Mouse (Mus musculus): Measurements from ENCODE around the gene Tnfsfm13. TPM values are rescaled to one million over a fixed set of nuclear protein-coding genes. Genes with fewer than 3 reads are reported as not detected.
"Not testable (repeated sequence)": the region's sequence is repeated elsewhere in the genome, so short reads cannot be mapped to it uniquely, and the experiment has no call there.

Gene Tnfsfm13
- polyA plus RNA-seq, 1 experiment from 2014 or later, result 1.8 TPM

DNA sequence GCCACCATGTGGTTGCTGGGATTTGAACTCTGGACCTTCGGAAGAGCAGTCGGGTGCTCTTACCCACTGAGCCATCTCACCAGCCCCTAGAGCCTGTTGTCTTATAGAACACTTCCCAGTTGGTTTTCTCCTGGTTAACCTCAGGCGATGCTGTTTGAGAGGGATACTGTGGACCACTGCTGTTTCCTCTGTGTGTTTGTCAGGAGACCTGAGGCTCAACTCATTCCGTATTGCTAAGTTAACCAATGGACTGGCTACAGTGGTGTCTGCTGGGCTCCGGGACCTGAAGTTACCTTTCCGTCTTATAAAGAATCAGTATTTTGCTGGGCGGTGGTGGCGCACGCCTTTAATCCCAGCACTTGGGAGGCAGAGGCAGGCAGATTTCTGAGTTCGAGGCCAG is 7.0 kb upstream of the Tnfsfm13 start:
- H3K27me3 ChIP-seq (replicated peaks); H3K9me3 ChIP-seq; H3K27ac ChIP-seq; H3K4me3 ChIP-seq; H3K9ac ChIP-seq; H3K4me1 ChIP-seq; ATAC-seq (replicated peaks); H3K36me3 ChIP-seq (replicated peaks); H3K4me2 ChIP-seq: not testable (repeated sequence)
- WGBS, result 92% methylated on average over 10 of the region's 10 CpGs

DNA sequence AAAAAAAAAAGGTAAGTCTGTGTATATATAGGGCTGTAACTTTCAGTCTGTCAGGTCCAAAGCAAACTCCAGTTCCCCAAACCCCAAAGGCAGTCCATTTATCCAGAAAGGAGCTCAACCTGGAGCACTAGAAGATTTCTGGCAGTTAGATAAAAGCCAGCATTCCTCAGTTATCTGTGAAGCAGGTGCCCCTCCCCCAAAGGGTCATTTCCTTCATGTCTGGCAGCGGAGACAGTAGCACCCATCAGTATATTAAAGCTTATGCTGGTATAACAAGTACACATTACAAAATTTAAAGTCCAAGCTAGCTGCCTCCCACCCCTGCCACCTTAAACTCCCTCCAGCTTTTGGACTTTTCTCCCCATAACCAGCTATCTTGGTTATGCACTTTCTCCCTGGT is 3.7 kb upstream of the Tnfsfm13 start:
- WGBS, result 73% methylated on average over 1 of the region's 1 CpGs
- Histone ChIP-seq H3K27me3 (replicated peaks) (no peaks in the 10 kb centered on the region), H3K36me3 (replicated peaks) (no peaks in the 10 kb centered on the region), H3K9ac (no peak overlapping the region), H3K4me3 (no peak overlapping the region), H3K27ac (no peak overlapping the region), H3K4me2 (no peak overlapping the region), H3K9me3 (no peaks in the 10 kb centered on the region), H3K4me1 (peaks cover 11% of the 10 kb centered on the region)
- ATAC-seq (replicated peaks), result no peak

DNA sequence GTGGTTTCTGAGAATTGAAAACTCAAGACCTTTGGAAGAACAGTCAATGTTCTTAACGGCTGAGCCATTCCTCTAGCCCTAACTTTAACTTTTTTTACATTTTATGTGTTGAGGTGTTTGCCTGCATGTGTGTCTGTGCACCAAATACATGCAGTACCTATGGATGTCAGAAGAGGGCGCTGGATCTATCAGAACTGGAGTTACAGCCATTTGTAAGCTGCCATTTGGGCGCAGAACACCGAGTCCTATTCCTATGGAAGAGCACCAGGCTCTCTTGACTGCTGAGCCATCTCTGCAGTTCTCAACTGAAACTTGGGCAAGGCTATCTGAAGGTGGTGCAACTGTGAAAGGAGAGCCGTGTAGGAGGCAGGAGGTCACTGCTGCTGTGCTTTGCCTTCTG is 2.7 kb upstream of the Tnfsfm13 start:
- ATAC-seq (replicated peaks), result no peak
- H3K36me3 ChIP-seq (replicated peaks), result no peaks in the 10 kb centered on the region
- WGBS, result 74% methylated on average over 5 of the region's 5 CpGs

DNA sequence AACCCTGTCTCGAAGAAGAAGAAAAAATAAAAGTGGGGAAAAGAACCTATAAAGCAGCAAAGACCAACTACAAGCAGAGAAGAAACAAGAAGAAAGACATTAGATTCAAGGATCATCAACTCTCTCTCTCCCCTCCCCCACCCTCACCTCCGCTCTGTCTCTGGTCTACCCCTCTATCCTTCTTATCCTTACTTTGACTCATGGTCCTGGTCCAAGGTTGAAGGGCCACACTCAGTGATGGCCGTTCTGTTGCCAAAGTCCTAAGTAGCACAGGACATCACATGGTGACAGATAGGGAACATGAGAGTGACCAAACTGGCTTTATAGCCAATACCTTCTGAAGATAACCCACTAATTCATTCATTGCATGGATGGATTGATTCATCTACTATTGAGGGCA is 1.5 kb upstream of the Tnfsfm13 start:
- Histone ChIP-seq H3K9ac (no peak overlapping the region), H3K4me2 (no peak overlapping the region), H3K36me3 (replicated peaks) (no peaks in the 10 kb centered on the region), H3K27me3 (replicated peaks) (no peaks in the 10 kb centered on the region), H3K27ac (no peak overlapping the region), H3K9me3 (no peaks in the 10 kb centered on the region), H3K4me1 (peaks cover 11% of the 10 kb centered on the region), H3K4me3 (no peak overlapping the region)
- ATAC-seq (replicated peaks), result no peak
- 94% methylated on average over 3 of the region's 3 CpGs for WGBS

More for the DNA sequence above, 2.7 kb upstream of the Tnfsfm13 start:
- no peaks in the 10 kb centered on the region for H3K9me3 ChIP-seq
- H3K4me1 ChIP-seq, result peaks cover 11% of the 10 kb centered on the region
- H3K27ac ChIP-seq, result no peak overlapping the region
- no peaks in the 10 kb centered on the region for H3K27me3 ChIP-seq (replicated peaks)
- H3K9ac ChIP-seq, result no peak overlapping the region
- H3K4me3 ChIP-seq, result no peak overlapping the region
- H3K4me2 ChIP-seq, result no peak overlapping the region

DNA sequence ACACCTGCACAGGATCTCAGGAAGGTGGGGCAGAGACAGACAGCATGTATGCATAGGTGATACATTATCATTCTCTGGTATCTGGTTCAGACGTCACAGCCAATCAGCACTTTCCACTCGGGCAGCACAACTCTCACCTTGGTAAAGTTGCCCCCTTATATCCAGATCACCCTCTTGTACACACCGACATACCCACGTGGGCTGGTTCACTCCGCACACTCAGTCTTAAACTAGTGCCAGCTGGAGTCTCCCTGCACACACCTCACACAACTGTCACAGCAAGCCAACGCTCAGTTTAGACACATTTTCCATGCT is 895 bp downstream of the Tnfsfm13 start:
- no peaks in the 10 kb centered on the region for H3K9me3 ChIP-seq
- 28% methylated on average over 6 of the region's 6 CpGs for WGBS
- no peak for ATAC-seq (replicated peaks)
- H3K27ac ChIP-seq, result no peak overlapping the region
- H3K4me1 ChIP-seq, result peaks cover 11% of the 10 kb centered on the region
- H3K4me3 ChIP-seq, result peak overlapping the region; percentile 41
- H3K9ac ChIP-seq, result peak overlapping the region; percentile 54; the same call in 1 of the 2 replicates
- H3K27me3 ChIP-seq (replicated peaks), result no peaks in the 10 kb centered on the region
- no peaks in the 10 kb centered on the region for H3K36me3 ChIP-seq (replicated peaks)
- peak overlapping the region; percentile 87 for H3K4me2 ChIP-seq

DNA sequence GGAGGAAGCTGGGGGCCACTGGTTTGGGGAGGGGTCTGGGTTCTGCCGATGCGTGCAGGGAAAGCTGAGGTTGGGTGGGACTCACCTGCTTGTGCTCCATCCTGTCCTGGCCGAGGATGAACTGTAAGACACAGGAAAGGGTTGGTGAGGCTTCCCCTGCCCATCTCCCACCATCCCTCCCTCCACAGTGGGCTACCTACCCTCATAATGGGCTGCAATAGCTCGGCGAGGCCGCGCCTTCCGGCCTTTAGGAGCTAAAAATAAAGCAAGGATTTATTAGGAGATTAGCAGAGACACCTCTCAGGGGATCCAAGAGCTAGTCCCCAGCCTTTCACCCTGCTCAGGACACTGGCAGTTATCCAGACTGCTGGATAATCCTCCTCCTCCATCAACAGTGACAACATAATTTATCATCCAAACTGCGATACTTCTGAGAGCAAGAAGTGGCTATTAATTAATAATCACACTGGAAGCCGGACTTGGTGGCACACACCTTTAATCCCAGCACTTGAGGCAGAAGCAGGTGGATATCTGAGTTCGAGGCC is 2.4 kb downstream of the Tnfsfm13 start:
- 46% methylated on average over 11 of the region's 11 CpGs for WGBS
- no peak for ATAC-seq (replicated peaks)
- no peaks in the 10 kb centered on the region for H3K9me3 ChIP-seq
- no peak overlapping the region for H3K27ac ChIP-seq
- no peak overlapping the region for H3K4me3 ChIP-seq
- H3K4me2 ChIP-seq, result no peak overlapping the region
- peaks cover 11% of the 10 kb centered on the region for H3K4me1 ChIP-seq
- H3K9ac ChIP-seq, result no peak overlapping the region
- no peaks in the 10 kb centered on the region for H3K27me3 ChIP-seq (replicated peaks)
- no peaks in the 10 kb centered on the region for H3K36me3 ChIP-seq (replicated peaks)

DNA sequence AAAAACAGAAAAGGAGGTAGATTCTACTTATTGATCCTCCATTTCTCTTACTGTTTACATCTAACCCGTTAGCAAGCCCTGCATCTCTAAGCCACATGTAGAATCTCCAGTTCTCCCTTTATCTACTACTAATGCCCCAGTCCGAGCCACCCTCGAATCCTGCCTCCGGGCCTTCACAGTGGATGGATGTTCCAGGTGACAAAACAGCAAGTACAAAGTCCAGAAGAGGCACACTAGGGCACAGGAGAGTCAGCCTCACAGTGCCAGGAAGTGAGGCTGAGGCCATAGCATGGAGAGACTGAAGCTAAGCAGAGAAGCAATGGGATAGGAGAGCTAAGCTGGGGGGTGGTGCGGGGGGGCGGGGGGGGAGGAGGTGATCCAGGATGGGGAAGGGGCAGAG is 3.0 kb downstream of the Tnfsfm13 start:
- no peaks in the 10 kb centered on the region for H3K36me3 ChIP-seq (replicated peaks)
- H3K9me3 ChIP-seq, result no peaks in the 10 kb centered on the region
- WGBS, result 79% methylated on average over 6 of the region's 6 CpGs
- H3K4me2 ChIP-seq, result no peak overlapping the region
- H3K4me1 ChIP-seq, result peaks cover 11% of the 10 kb centered on the region
- no peaks in the 10 kb centered on the region for H3K27me3 ChIP-seq (replicated peaks)
- H3K4me3 ChIP-seq, result no peak overlapping the region
- ATAC-seq (replicated peaks), result no peak
- no peak overlapping the region for H3K9ac ChIP-seq
- no peak overlapping the region for H3K27ac ChIP-seq

DNA sequence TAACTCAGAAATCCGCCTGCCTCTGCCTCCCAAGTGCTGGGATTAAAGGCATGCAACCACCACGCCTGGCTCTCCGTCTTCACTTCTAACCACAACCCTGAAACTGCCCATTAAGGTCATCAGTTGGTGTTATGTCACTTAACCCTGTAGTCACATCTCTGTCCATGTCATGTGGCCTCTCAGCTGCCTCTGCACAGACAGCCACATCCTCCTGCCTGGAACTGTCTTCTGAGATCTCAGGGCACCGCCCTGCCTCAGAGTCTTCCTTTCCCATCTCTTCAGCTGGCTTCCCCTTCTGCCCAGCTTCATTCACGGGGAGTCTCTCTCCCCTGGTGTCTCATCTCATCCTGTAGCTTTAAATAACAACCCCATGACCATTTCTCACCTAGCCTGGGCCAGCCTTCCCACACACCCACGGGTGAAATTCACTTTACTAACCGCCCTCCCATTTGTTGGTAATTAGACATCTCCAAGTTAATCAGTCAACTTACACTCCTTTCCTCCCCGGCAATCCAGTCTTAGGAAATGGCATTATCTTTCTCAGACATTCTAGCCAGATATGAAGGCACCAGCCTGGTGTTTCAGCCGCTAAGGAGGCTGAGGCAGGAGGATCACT is 3.6 kb downstream of the Tnfsfm13 start:
- H3K4me1 ChIP-seq, result peaks cover 11% of the 10 kb centered on the region
- no peak overlapping the region for H3K27ac ChIP-seq
- no peaks in the 10 kb centered on the region for H3K9me3 ChIP-seq
- H3K9ac ChIP-seq, result no peak overlapping the region
- no peak for ATAC-seq (replicated peaks)
- no peak overlapping the region for H3K4me2 ChIP-seq
- no peaks in the 10 kb centered on the region for H3K36me3 ChIP-seq (replicated peaks)
- 82% methylated on average over 9 of the region's 9 CpGs for WGBS
- no peak overlapping the region for H3K4me3 ChIP-seq
- H3K27me3 ChIP-seq (replicated peaks), result no peaks in the 10 kb centered on the region

DNA sequence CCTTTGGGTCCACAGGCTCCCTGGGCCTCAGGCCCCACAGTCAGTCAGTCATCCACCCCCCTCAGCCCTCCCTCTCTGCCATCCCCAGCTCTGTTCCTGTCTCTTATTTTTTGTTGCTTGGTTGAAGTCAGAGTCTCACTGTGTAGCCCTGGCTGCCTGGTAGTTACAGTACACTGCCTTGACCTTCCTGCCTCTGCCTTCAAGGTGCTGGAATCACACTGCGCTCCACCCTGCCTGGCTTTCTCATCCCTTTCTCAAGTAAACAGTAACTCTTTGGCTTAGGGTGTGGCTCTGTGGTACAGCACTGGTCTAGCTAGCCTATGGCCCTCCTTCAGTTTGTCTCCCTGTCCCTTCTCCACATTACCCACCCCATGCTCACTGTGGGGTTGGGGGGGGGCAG is 6.0 kb downstream of the Tnfsfm13 start:
- H3K9me3 ChIP-seq, result no peaks in the 10 kb centered on the region
- no peak overlapping the region for H3K27ac ChIP-seq
- no peaks in the 10 kb centered on the region for H3K36me3 ChIP-seq (replicated peaks)
- peaks cover 7% of the 10 kb centered on the region; the same call in 1 of the 2 replicates for H3K4me1 ChIP-seq
- H3K4me2 ChIP-seq, result no peak overlapping the region
- H3K27me3 ChIP-seq (replicated peaks), result 0 out of 2 replicates have a peak, but pooled peaks cover 3% of the 10 kb centered on the region
- 96% methylated on average over 1 of the region's 1 CpGs for WGBS
- no peak for ATAC-seq (replicated peaks)
- no peak overlapping the region for H3K4me3 ChIP-seq
- H3K9ac ChIP-seq, result no peak overlapping the region

DNA sequence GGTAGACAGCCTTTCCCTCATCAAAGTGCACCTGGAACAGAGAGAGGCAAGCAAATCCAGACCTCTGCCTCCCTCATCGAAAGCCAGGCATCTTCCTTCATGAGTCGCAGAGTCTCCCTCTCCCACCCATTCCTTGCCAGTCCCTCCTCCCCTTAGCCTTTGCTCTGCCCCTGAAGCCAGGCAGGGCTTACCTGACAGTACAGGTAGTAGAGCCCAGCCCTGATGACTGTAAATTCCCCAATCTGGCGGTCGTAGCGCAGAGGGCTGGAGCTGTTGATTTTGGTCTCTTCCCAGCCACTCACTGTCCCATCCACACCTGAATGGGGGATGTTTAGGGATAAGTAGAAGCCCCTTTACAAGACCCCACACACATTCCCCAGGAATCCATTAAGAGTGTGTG is 8.8 kb downstream of the Tnfsfm13 start:
- H3K9ac ChIP-seq, result no peak overlapping the region
- H3K27me3 ChIP-seq (replicated peaks), result 0 out of 2 replicates have a peak, but pooled peaks cover 3% of the 10 kb centered on the region
- H3K4me2 ChIP-seq, result no peak overlapping the region
- H3K4me3 ChIP-seq, result no peak overlapping the region
- no peak for ATAC-seq (replicated peaks)
- H3K9me3 ChIP-seq, result no peaks in the 10 kb centered on the region
- peaks cover 21% of the 10 kb centered on the region for H3K4me1 ChIP-seq
- H3K36me3 ChIP-seq (replicated peaks), result no peaks in the 10 kb centered on the region
- WGBS, result 58% methylated on average over 5 of the region's 5 CpGs
- H3K27ac ChIP-seq, result no peak overlapping the region

DNA sequence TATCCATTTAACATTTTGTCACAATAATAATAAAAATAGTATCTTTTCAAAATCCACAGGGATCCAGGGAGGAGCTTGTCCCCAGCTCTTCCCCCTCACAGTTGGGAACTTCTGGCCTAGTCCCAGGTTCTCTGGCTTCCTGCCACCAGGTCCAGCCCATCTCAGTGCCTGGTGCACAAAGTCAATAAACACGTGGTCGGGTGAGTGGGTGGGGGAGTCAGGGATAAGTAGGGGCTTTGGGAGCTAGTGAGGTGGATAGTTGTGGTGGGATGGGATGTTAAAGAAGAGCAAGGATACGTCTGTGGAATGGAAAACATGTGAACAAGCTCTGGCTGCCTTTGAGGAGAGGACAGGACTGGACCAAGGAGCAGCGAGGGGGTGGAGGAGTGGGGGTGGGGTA is 9.5 kb downstream of the Tnfsfm13 start:
- no peak overlapping the region for H3K9ac ChIP-seq
- H3K9me3 ChIP-seq, result no peaks in the 10 kb centered on the region
- 0 out of 2 replicates have a peak, but pooled peaks cover 3% of the 10 kb centered on the region for H3K27me3 ChIP-seq (replicated peaks)
- no peak overlapping the region for H3K4me3 ChIP-seq
- no peaks in the 10 kb centered on the region for H3K36me3 ChIP-seq (replicated peaks)
- no peak overlapping the region for H3K27ac ChIP-seq
- WGBS, result 12% methylated on average over 4 of the region's 4 CpGs
- H3K4me2 ChIP-seq, result no peak overlapping the region
- no peak for ATAC-seq (replicated peaks)
- H3K4me1 ChIP-seq, result peaks cover 21% of the 10 kb centered on the region

DNA sequence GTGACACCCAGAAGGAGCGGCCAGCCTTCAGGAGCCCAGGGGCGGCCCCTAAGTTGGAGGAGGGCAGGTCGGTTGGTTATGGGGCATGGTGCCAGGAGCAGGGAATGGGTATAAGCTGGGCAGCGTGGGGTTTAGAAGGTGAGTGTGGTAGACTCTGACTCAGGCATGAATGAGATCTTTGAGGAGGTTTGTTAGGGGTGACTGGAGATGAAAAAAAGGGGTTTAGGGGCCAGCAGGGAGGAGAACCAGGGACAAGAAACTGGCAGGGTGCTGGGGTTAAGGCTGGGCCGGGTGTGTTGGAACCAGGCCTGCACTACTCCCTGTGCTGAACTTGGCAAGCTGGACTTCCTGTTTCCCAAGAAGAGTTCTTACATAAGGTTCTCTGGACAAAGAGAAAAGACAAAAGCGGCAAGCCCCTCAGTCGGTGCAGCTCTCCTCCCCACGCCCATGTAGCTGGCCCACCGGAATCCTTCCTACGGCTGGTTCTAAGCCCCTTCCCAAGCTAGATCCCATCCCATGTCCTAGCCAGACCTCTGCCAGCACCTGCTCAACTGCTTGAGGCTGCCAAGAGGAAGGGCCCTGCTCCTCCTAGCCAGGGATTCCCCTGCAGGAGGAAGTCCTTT is 10.3 kb downstream of the Tnfsfm13 start, which contains the start of gene Tnfsf13:
Gene Tnfsf13, minus strand, starts transcription at position 259 of the 623 bp plus-strand sequence.
- no peak within 1 kb of the TSS for H3K4me3 ChIP-seq
- no peak within 1 kb of the TSS for H3K4me2 ChIP-seq
- 0 out of 2 replicates have a peak, but pooled peaks cover 3% of the 10 kb centered on the region for H3K27me3 ChIP-seq (replicated peaks)
- H3K9me3 ChIP-seq, result no peaks in the 10 kb centered on the region
- H3K9ac ChIP-seq, result peak within 1 kb of the TSS; percentile 17; the same call in 1 of the 2 replicates
- peak within 1 kb of the TSS; percentile 75 for H3K27ac ChIP-seq
- no peaks in the 10 kb centered on the region for H3K36me3 ChIP-seq (replicated peaks)
- peaks cover 28% of the 10 kb centered on the region for H3K4me1 ChIP-seq
- no peak for ATAC-seq (replicated peaks)
- WGBS, result 43% methylated on average over 10 of the region's 10 CpGs

DNA sequence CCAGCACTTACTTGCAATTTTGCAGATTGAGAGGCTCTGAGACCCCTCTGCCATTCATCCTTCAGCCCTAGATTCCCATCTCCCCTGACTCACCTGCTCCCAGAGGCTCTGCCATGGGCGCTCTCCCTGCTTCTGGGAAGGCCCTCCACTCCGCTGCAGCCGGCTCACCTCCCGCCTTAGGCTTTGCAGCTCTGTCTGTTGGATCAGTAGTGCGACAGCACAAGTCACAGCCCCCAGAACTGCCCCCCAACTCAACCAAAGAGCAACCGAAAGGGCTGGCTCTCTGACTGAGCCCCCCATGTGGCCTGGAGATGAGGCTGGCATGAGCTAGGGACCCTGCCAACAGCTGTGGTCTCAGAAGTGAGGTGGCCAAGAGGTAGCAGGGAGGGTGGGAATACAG is 11.0 kb downstream of the Tnfsfm13 start:
- H3K9ac ChIP-seq, result no peak overlapping the region
- no peak overlapping the region for H3K4me2 ChIP-seq
- 83% methylated on average over 6 of the region's 6 CpGs for WGBS
- ATAC-seq (replicated peaks), result no peak
- H3K4me1 ChIP-seq, result peaks cover 35% of the 10 kb centered on the region
- no peak overlapping the region for H3K4me3 ChIP-seq
- H3K9me3 ChIP-seq, result no peaks in the 10 kb centered on the region
- H3K36me3 ChIP-seq (replicated peaks), result no peaks in the 10 kb centered on the region
- no peak overlapping the region; the same call in 1 of the 2 replicates for H3K27ac ChIP-seq
- 0 out of 2 replicates have a peak, but pooled peaks cover 3% of the 10 kb centered on the region for H3K27me3 ChIP-seq (replicated peaks)

Measured in midbrain, embryonic 15.5 days (tissue).